Mouse (Mus musculus) kidney, postnatal 0 days (tissue): ENCODE results near the gene Cend1. TPM values are rescaled to one million over a fixed set of nuclear protein-coding genes. Genes with fewer than 3 reads are reported as not detected.
A peak's percentile ranks its signal among the peaks of the same experiment; 100 is the strongest.

Experiments used
- ATAC-seq: fragments of 200-750 bp; cut with Nextera tagmentation; replicated peaks from 2 replicates; pipeline ENCODE4 v1.8.0; 2017; ENCODE audit warnings: low read depth, moderate number of reproducible peaks, moderate TSS enrichment, moderate library complexity; ENCODE audit not compliant: low FRiP score
- DNase-seq: peaks from one replicate; pipeline ENCODE4 v3.0.0-alpha.2; 2016; ENCODE audit warnings: low spot score
- H3K27ac ChIP-seq: fragments of 300-500 bp; sonication (generic); 2 replicates; pipeline ENCODE4 v1.5.1; 2014; ENCODE audit warnings: mild to moderate bottlenecking
- H3K27me3 ChIP-seq: fragments of 300-500 bp; sonication (generic); 2 replicates; pipeline ENCODE4 v1.6.1; 2014; ENCODE audit warnings: low read length, mixed read lengths; ENCODE audit not compliant: insufficient read depth
- H3K36me3 ChIP-seq: fragments of 300-500 bp; sonication (generic); 2 replicates; pipeline ENCODE4 v1.6.1; 2014; ENCODE audit warnings: low read length, mixed read lengths; ENCODE audit not compliant: insufficient read depth
- H3K4me1 ChIP-seq: fragments of 300-500 bp; sonication (generic); replicated peaks from 2 replicates; pipeline ENCODE4 v1.6.1; 2014; ENCODE audit warnings: antibody characterized with exemption, low read length, mixed read lengths; ENCODE audit not compliant: insufficient read depth
- H3K4me2 ChIP-seq: fragments of 300-500 bp; sonication (generic); 2 replicates; pipeline ENCODE4 v1.6.1; 2014; ENCODE audit warnings: mild to moderate bottlenecking, low read length, moderate library complexity, mixed read lengths
- H3K4me3 ChIP-seq: fragments of 300-500 bp; sonication (generic); replicated peaks from 2 replicates; pipeline ENCODE4 v1.5.1; 2014; ENCODE audit warnings: low read depth, low read length
- H3K9ac ChIP-seq: fragments of 300-500 bp; sonication (generic); 2 replicates; pipeline ENCODE4 v1.6.1; 2014; ENCODE audit warnings: low read depth, low read length
- H3K9me3 ChIP-seq: fragments of 300-500 bp; sonication (generic); replicated peaks from 2 replicates; pipeline ENCODE4 v1.6.1; 2016; ENCODE audit warnings: low read length, inconsistent platforms, mixed read lengths
- CTCF ChIP-seq: IDR thresholded peaks from 2 replicates; pipeline ENCODE4 v1.5.1; 2016; ENCODE audit warnings: antibody characterized with exemption, low read depth, mild to moderate bottlenecking, moderate library complexity
- WGBS: fragments of 180-500 bp; shearing (Covaris S2); extraction: QIAGEN DNeasy Blood & Tissue Kit; methylation state at CpG from one replicate; pipeline ENCODE4 v1.1.7; 2014; 5-methylcytosine and 5-hydroxymethylcytosine counted together
- polyA plus RNA-seq: library from polyadenylated mRNA; unstranded; fragments of >200 nt; fragmentation: Nextera tagmentation; extraction: Ambion mirVana; gene quantifications from 2 replicates; pipeline ENCODE4 v1.2.1, GENCODE M21; 2015

The Cend1 gene
- polyA plus RNA-seq, 1 experiment from 2014 or later, result 2.2 TPM

DNA sequence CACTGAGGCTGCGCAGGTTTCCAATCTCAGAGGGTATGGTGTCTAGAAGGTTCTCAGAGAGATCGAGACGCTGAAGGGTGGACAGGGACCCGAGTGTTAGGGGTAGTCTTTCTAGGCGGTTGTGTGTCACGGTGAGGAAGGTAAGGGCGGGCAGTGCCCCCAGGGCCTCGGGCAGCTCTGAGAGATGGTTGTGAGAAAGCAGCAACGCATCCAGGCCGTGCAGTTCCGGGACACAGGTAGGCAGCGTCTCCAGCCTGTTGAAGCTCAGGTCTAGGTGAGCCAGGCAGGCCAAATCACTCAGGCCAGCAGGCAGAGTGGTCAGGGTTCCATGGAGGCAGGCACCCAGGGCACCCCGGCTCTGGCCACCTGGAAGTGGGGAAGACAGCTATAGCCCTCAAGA is 12.9 kb upstream of the Cend1 start:
- TF ChIP-seq CTCF, result no peak
- Histone ChIP-seq H3K36me3 (peaks cover 5% of the 10 kb centered on the region; the same call in 1 of the 2 replicates), H3K4me1 (peaks cover 18% of the 10 kb centered on the region; the same call in 1 of the 2 replicates), H3K9ac (peak overlapping the region; percentile 61; the same call in 1 of the 2 replicates), H3K27me3 (no peaks in the 10 kb centered on the region), H3K27ac (no peak overlapping the region), H3K9me3 (no peaks in the 10 kb centered on the region), H3K4me2 (peak overlapping the region; percentile 88; the same call in 1 of the 2 replicates), H3K4me3 (no peak overlapping the region)
- DNase-seq, result no peak
- ATAC-seq, result no peak
- 89% methylated on average over 13 of the region's 13 CpGs for WGBS

DNA sequence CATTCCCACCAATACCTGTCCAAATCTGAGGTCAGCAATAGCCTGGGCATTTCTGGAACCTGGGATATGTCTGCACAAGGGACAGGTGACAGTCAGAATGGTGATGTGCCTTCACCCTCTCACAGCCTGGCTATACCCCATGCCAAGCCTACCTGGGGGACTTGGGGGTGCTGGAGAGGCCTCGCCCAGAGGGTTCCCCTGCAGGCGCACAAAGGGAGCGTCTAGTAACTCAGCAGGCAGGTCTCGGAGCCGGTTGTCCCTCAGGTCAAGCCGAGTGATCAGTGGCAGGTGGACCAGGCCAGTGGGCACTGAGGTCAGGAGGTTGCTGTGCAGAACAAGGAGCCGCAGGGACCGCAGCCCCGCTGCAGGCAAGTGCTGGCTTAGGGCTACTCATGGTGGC is 12.2 kb upstream of the Cend1 start:
- Histone ChIP-seq H3K27me3 (no peaks in the 10 kb centered on the region), H3K4me2 (no peak overlapping the region), H3K4me3 (no peak overlapping the region), H3K4me1 (peaks cover 23% of the 10 kb centered on the region), H3K27ac (no peak overlapping the region), H3K9me3 (no peaks in the 10 kb centered on the region), H3K36me3 (peaks cover 5% of the 10 kb centered on the region; the same call in 1 of the 2 replicates), H3K9ac (no peak overlapping the region)
- ATAC-seq (no peak), DNase-seq (no peak)
- no peak for TF ChIP-seq CTCF
- 86% methylated on average over 9 of the region's 9 CpGs for WGBS

DNA sequence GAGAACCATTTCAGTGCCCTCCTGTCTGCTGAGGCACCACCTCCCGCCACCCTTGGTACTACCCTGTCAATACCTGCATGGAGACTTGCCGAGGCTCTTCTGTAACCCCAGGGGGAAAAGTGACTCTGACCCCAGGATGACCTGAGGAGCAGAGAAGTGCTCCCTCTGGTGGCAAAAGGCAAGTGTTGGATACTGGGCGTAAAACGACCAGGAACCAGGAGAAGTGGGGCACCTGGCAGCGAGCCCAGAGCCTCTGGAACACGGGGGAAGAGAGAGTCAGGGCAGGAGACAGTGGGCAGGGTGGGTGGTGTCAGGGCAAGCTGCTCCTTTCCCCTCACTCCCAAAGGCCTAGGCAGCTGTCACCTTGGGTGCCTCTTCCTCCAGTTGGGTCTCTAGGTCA is 11.3 kb upstream of the Cend1 start:
- Histone ChIP-seq H3K4me2 (no peak overlapping the region), H3K4me3 (no peak overlapping the region), H3K4me1 (peaks cover 26% of the 10 kb centered on the region), H3K36me3 (peaks cover 5% of the 10 kb centered on the region; the same call in 1 of the 2 replicates), H3K27me3 (no peaks in the 10 kb centered on the region), H3K9me3 (no peaks in the 10 kb centered on the region), H3K9ac (no peak overlapping the region), H3K27ac (no peak overlapping the region)
- WGBS, result 30% methylated on average over 6 of the region's 6 CpGs
- peak; percentile 82 for TF ChIP-seq CTCF
- ATAC-seq (no peak), DNase-seq (no peak)

DNA sequence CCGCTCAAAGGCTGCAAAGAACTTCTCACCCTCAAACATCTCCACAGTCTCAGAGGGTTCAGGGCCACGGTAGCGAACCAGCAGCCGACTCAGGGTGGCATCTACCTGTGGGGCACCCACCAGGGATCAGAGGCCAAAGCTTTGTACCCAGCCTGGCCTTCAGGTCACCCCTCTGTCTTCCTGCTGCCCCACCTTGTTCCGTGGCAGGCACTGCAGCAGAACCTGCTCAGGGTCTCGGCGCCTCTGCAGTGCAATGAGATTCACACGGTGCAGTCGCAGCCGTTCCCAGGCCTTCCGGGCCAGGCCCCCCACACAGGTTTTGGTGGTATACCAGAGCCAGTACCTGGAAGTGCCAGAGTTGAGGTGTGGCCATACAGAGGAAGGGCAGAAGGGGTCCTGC is 10.5 kb upstream of the Cend1 start:
- no peaks in the 10 kb centered on the region for H3K9me3 ChIP-seq
- H3K9ac ChIP-seq, result no peak overlapping the region
- DNase-seq, result no peak
- no peaks in the 10 kb centered on the region for H3K27me3 ChIP-seq
- peaks cover 5% of the 10 kb centered on the region; the same call in 1 of the 2 replicates for H3K36me3 ChIP-seq
- 96% methylated on average over 11 of the region's 11 CpGs for WGBS
- no peak for ATAC-seq
- no peak overlapping the region for H3K4me2 ChIP-seq
- no peak for TF ChIP-seq CTCF
- H3K27ac ChIP-seq, result no peak overlapping the region
- no peak overlapping the region for H3K4me3 ChIP-seq
- peaks cover 30% of the 10 kb centered on the region for H3K4me1 ChIP-seq

DNA sequence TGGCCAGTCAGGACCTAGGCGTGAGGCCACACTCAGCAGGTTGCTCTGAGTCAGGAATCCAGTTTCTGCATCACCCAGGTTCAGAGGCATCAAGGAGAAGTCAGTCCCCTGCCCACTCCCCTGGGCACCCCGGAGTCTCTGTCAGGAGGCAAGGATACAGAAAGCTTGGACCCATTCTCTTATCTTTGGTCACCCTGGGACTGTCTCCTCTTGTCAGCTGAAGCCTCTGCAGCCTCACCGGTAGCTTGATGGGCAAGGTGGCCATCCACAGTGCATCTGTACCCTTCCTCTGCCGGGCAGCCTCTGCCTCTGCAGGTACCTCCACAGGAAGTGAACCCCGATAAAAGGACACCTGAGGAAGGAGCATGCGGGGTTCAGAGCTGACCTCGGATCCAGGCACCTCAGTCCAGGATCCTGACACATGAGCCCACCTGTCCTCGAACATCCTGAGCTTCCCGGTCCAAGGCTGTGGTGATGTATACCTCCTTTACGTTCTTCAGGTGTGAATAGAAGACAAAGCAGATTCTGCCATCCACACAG is 9.9 kb upstream of the Cend1 start:
- no peak for TF ChIP-seq CTCF
- H3K4me1 ChIP-seq, result peaks cover 35% of the 10 kb centered on the region
- ATAC-seq, result no peak

DNA sequence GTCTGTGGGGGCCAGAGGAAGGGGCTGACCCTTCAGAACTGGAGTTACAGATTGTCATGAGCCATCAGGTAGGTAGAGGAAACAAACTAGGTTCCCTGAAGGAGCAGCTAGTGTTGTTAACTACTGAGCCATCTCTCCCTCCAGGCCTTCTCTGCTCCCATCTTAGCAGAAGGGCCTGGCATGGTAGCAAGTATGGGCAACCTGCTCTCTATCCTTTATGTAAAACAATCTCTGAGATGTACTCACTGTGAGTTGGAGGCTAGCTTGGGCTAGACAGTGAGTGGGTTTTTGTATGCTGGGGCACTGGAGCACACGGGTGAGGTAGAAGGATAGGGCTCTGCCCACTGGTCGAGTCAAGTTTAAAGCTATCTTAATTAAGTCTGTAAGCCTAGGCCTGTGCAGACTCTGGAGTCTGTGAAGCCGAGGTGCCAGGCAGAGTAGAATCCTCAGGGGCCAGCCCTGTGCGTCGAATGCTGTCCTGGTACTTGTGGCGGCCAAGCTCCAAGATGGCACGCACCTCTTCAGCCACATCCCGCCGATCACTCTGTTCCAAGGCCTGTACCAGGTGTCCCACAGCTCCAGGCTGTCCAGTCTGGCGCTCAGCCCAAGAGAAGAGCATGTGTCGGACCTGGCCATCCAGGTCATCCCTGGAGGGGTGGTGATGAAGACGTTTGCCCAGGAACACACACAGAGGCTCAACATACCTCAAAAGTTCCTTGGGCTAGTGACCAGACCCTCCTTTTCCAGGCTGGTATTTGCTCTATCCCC is 9.1 kb upstream of the Cend1 start:
- Histone ChIP-seq H3K27me3 (no peaks in the 10 kb centered on the region), H3K9ac (no peak overlapping the region), H3K9me3 (no peaks in the 10 kb centered on the region), H3K27ac (no peak overlapping the region), H3K4me1 (peaks cover 32% of the 10 kb centered on the region), H3K4me3 (no peak overlapping the region), H3K36me3 (peaks cover 6% of the 10 kb centered on the region; the same call in 1 of the 2 replicates), H3K4me2 (no peak overlapping the region)
- 92% methylated on average over 12 of the region's 12 CpGs for WGBS
- ATAC-seq (no peak), DNase-seq (no peak)
- TF ChIP-seq CTCF, result no peak

More for the DNA sequence above, 9.9 kb upstream of the Cend1 start:
- Histone ChIP-seq H3K4me3 (no peak overlapping the region), H3K27ac (no peak overlapping the region), H3K36me3 (peaks cover 5% of the 10 kb centered on the region; the same call in 1 of the 2 replicates), H3K9ac (no peak overlapping the region), H3K27me3 (no peaks in the 10 kb centered on the region), H3K9me3 (no peaks in the 10 kb centered on the region), H3K4me2 (no peak overlapping the region)
- DNase-seq, result no peak
- WGBS, result 92% methylated on average over 10 of the region's 10 CpGs
